Mouse (Mus musculus): ENCODE data around the gene Gm20767.
"Not testable (repeated sequence)": the region's sequence is repeated elsewhere in the genome, so short reads cannot be mapped to it uniquely, and the experiment has no call there.

- not testable (repeated sequence) for TF ChIP-seq CTCF (IDR thresholded peaks at IDR 0.05; ENCODE audit: borderline replicate concordance, extremely low read depth, insufficient read depth, insufficient read length); POLR2A (IDR thresholded peaks at IDR 0.05; ENCODE audit: borderline replicate concordance, extremely low read depth, insufficient read depth, insufficient read length, poor library complexity, severe bottlenecking)
Observed at GRCm38 (mm10) chr13:120096241-120096937, 43.7 kb upstream of the Gm20767 start.
